Mouse (Mus musculus) kidney, adult 2 months (tissue): Measurements from ENCODE around the gene Eloa.

ENCODE experiments used
- CTCF ChIP-seq: fragments of 200-500 bp; conservative IDR thresholded peaks from 2 replicates; pipeline ENCODE4 v1.5.1; 2011; ENCODE audit warnings: low read depth, mild to moderate bottlenecking, control low read depth, low read length, moderate library complexity, mixed read lengths; ENCODE audit not compliant: insufficient read depth, insufficient read length
- POLR2A ChIP-seq: fragments of 200-500 bp; IDR thresholded peaks from one replicate; pipeline ENCODE4 v1.6.1; 2011; ENCODE audit warnings: low read depth, low read length, control low read depth

- TF ChIP-seq CTCF: no peak
- no peak for TF ChIP-seq POLR2A
Measured at GRCm38 (mm10) chr4:135984556-135984955, 37.0 kb downstream of the Eloa start.
